ENCODE assay signal across 12 mouse cellular contexts in genomic region chr6:94627714-94628595, GRCm38 (mm10).
DNase-seq lines count a peak whose midpoint lies in the region; ATAC-seq and TF ChIP-seq lines count a peak whose summit lies in the region.
"Had no signal": no experiment of that assay in that cellular context is flagged by ENCODE, and none has a peak within 500 bp of the region (broad histone marks: within the 10 kb centered on the region; RNA-seq: fewer than 3 reads in every experiment).

No protein-coding gene starts in this region.

- H3K4me3 ChIP-seq in heart, embryonic 10.5 days, result no peak overlapping the region
- no peak overlapping the region for H3K4me3 ChIP-seq in heart, embryonic 11.5 days (ENCODE audit: low read depth, low read length)
- H3K4me3 ChIP-seq in embryonic facial prominence, embryonic 13.5 days, result no peak overlapping the region
- H3K4me3 ChIP-seq in hindbrain, embryonic 13.5 days, result no peak overlapping the region
- H3K4me3 ChIP-seq in midbrain, embryonic 14.5 days (replicated peaks; ENCODE audit: low read depth, low read length), result no peak overlapping the region
- no peak overlapping the region for H3K4me3 ChIP-seq in lung, postnatal 0 days (ENCODE audit: low read depth, low read length)

- H3K27me3 ChIP-seq in heart, embryonic 10.5 days (ENCODE audit: insufficient read depth, poor library complexity, severe bottlenecking), result peaks cover 6% of the 10 kb centered on the region; the same call in 1 of the 2 replicates
- no peaks in the 10 kb centered on the region for H3K27me3 ChIP-seq in heart, embryonic 11.5 days (ENCODE audit: control insufficient read depth, insufficient read depth, low read length)
- no peaks in the 10 kb centered on the region for H3K27me3 ChIP-seq in embryonic facial prominence, embryonic 13.5 days
- H3K27me3 ChIP-seq in hindbrain, embryonic 13.5 days, result no peaks in the 10 kb centered on the region
- H3K27me3 ChIP-seq in midbrain, embryonic 14.5 days (ENCODE audit: control insufficient read depth, insufficient read depth, low read length), result no peaks in the 10 kb centered on the region
- no peaks in the 10 kb centered on the region for H3K27me3 ChIP-seq in lung, postnatal 0 days (replicated peaks; ENCODE audit: insufficient read depth, low read length)

- no peak for ATAC-seq in heart, embryonic 11.5 days (replicated peaks; ENCODE audit: insufficient number of reproducible peaks, low FRiP score, low TSS enrichment)
- no peak for ATAC-seq in embryonic facial prominence, embryonic 13.5 days (ENCODE audit: insufficient number of reproducible peaks, insufficient read depth, low FRiP score, low TSS enrichment, low read depth)
- no peak for ATAC-seq in hindbrain, embryonic 13.5 days (ENCODE audit: low FRiP score)
- ATAC-seq in midbrain, embryonic 14.5 days (ENCODE audit: low FRiP score, low TSS enrichment), result no peak
- ATAC-seq in lung, postnatal 0 days, result no peak
- ATAC-seq: forebrain, embryonic 14.5 days had no signal

- H3K4me1 ChIP-seq in heart, embryonic 10.5 days, result peaks cover 22% of the 10 kb centered on the region
- H3K4me1 ChIP-seq in heart, embryonic 11.5 days (ENCODE audit: control insufficient read depth, insufficient read depth, low read length), result peaks cover 10% of the 10 kb centered on the region
- peaks cover 36% of the 10 kb centered on the region for H3K4me1 ChIP-seq in embryonic facial prominence, embryonic 13.5 days
- peaks cover 62% of the 10 kb centered on the region for H3K4me1 ChIP-seq in hindbrain, embryonic 13.5 days (replicated peaks)
- peaks cover 16% of the 10 kb centered on the region for H3K4me1 ChIP-seq in midbrain, embryonic 14.5 days (ENCODE audit: control insufficient read depth, insufficient read depth, low read length)
- H3K4me1 ChIP-seq in lung, postnatal 0 days (ENCODE audit: insufficient read depth, low read depth, low read length), result no peaks in the 10 kb centered on the region

- no peak overlapping the region for H3K4me2 ChIP-seq in heart, embryonic 11.5 days
- no peak overlapping the region for H3K4me2 ChIP-seq in embryonic facial prominence, embryonic 13.5 days
- no peak overlapping the region for H3K4me2 ChIP-seq in hindbrain, embryonic 13.5 days
- no peak overlapping the region for H3K4me2 ChIP-seq in midbrain, embryonic 14.5 days (ENCODE audit: low read length)
- H3K4me2 ChIP-seq in lung, postnatal 0 days (replicated peaks; ENCODE audit: low read depth, low read length), result no peak overlapping the region
- H3K4me2 ChIP-seq: liver, embryonic 11.5 days had no signal

- DNase-seq in heart, embryonic 10.5 days (ENCODE audit: low spot score), result no peak
- no peak for DNase-seq in midbrain, embryonic 14.5 days
- no peak for DNase-seq in lung, postnatal 0 days (ENCODE audit: low spot score)
- no peak for DNase-seq in left cerebral cortex, adult 9 months (ENCODE audit: low spot score in 2 of 2)
- DNase-seq in lung, adult 18-20 months, result no peak
- DNase-seq: kidney, adult 8-10 months; right cerebral cortex, postnatal 14 days had no signal

- H3K9ac ChIP-seq in heart, embryonic 11.5 days (ENCODE audit: low read depth, low read length), result no peak overlapping the region
- 0 out of 2 replicates have a peak overlapping the region, but pooled peaks have one; percentile 32 for H3K9ac ChIP-seq in embryonic facial prominence, embryonic 13.5 days
- no peak overlapping the region for H3K9ac ChIP-seq in hindbrain, embryonic 13.5 days
- H3K9ac ChIP-seq in midbrain, embryonic 14.5 days (replicated peaks; ENCODE audit: low read length), result no peak overlapping the region
- no peak overlapping the region for H3K9ac ChIP-seq in lung, postnatal 0 days (replicated peaks; ENCODE audit: low read depth)

- H3K27ac ChIP-seq in heart, embryonic 10.5 days, result peak overlapping the region; percentile 5; the same call in 1 of the 2 replicates
- no peak overlapping the region for H3K27ac ChIP-seq in heart, embryonic 11.5 days (ENCODE audit: low read depth, low read length)
- H3K27ac ChIP-seq in embryonic facial prominence, embryonic 13.5 days, result no peak overlapping the region
- peak overlapping the region; percentile 56 for H3K27ac ChIP-seq in hindbrain, embryonic 13.5 days
- H3K27ac ChIP-seq in midbrain, embryonic 14.5 days (replicated peaks; ENCODE audit: low read depth, low read length), result peak overlapping the region; percentile 2; the same call in 1 of the 2 replicates
- no peak overlapping the region for H3K27ac ChIP-seq in lung, postnatal 0 days (ENCODE audit: low read length)

- no peak for TF ChIP-seq EP300 in lung, postnatal 0 days (IDR thresholded peaks at IDR 0.05)

- WGBS in heart, embryonic 10.5 days, result 66% methylated on average over 15 of the region's 15 CpGs
- 69% methylated on average over 15 of the region's 15 CpGs for WGBS in heart, embryonic 11.5 days (ENCODE audit: insufficient replicate concordance)
- WGBS in embryonic facial prominence, embryonic 13.5 days, result 57% methylated on average over 15 of the region's 15 CpGs
- 47% methylated on average over 15 of the region's 15 CpGs for WGBS in hindbrain, embryonic 13.5 days
- WGBS in midbrain, embryonic 14.5 days, result 56% methylated on average over 15 of the region's 15 CpGs
- WGBS in lung, postnatal 0 days, result 75% methylated on average over 15 of the region's 15 CpGs

- TF ChIP-seq CTCF in lung, postnatal 0 days (IDR thresholded peaks at IDR 0.05), result no peak

- peaks cover 39% of the 10 kb centered on the region for H3K36me3 ChIP-seq in heart, embryonic 10.5 days
- H3K36me3 ChIP-seq in heart, embryonic 11.5 days (ENCODE audit: control insufficient read depth, insufficient read depth, low read length), result peaks cover 4% of the 10 kb centered on the region
- H3K36me3 ChIP-seq in embryonic facial prominence, embryonic 13.5 days, result peaks cover 40% of the 10 kb centered on the region
- H3K36me3 ChIP-seq in hindbrain, embryonic 13.5 days, result peaks cover 18% of the 10 kb centered on the region
- peaks cover 11% of the 10 kb centered on the region for H3K36me3 ChIP-seq in midbrain, embryonic 14.5 days (ENCODE audit: control insufficient read depth, insufficient read depth, low read length)
- H3K36me3 ChIP-seq in lung, postnatal 0 days (ENCODE audit: insufficient read depth, low read length), result no peaks in the 10 kb centered on the region

- no peaks in the 10 kb centered on the region for H3K9me3 ChIP-seq in heart, embryonic 10.5 days
- no peaks in the 10 kb centered on the region for H3K9me3 ChIP-seq in heart, embryonic 11.5 days (replicated peaks; ENCODE audit: control insufficient read depth, low read length)
- H3K9me3 ChIP-seq in embryonic facial prominence, embryonic 13.5 days, result no peaks in the 10 kb centered on the region
- no peaks in the 10 kb centered on the region for H3K9me3 ChIP-seq in hindbrain, embryonic 13.5 days
- no peaks in the 10 kb centered on the region for H3K9me3 ChIP-seq in midbrain, embryonic 14.5 days (ENCODE audit: control insufficient read depth, low read length)
- no peaks in the 10 kb centered on the region for H3K9me3 ChIP-seq in lung, postnatal 0 days (ENCODE audit: low read length)

Comparison
In these comparisons a context has a peak if more than half of its experiments do, and no peak if none do; other contexts are left out.
1. H3K27ac ChIP-seq: peak in heart, embryonic 10.5 days (single experiment), hindbrain, embryonic 13.5 days (single experiment) and midbrain, embryonic 14.5 days (single experiment); none in heart, embryonic 11.5 days (single experiment), embryonic facial prominence, embryonic 13.5 days (single experiment) and lung, postnatal 0 days (single experiment).